Mouse (Mus musculus) heart, postnatal 0 days (tissue): ENCODE results near the gene Pyroxd2.

Experiments
- CTCF ChIP-seq: IDR thresholded peaks from 2 replicates; pipeline ENCODE4 v1.5.1; 2016; ENCODE audit warnings: antibody characterized with exemption, control low read depth, low read depth
- EP300 ChIP-seq: IDR thresholded peaks from 2 replicates; pipeline ENCODE4 v1.6.1; 2016; ENCODE audit warnings: antibody characterized with exemption, low read depth

DNA sequence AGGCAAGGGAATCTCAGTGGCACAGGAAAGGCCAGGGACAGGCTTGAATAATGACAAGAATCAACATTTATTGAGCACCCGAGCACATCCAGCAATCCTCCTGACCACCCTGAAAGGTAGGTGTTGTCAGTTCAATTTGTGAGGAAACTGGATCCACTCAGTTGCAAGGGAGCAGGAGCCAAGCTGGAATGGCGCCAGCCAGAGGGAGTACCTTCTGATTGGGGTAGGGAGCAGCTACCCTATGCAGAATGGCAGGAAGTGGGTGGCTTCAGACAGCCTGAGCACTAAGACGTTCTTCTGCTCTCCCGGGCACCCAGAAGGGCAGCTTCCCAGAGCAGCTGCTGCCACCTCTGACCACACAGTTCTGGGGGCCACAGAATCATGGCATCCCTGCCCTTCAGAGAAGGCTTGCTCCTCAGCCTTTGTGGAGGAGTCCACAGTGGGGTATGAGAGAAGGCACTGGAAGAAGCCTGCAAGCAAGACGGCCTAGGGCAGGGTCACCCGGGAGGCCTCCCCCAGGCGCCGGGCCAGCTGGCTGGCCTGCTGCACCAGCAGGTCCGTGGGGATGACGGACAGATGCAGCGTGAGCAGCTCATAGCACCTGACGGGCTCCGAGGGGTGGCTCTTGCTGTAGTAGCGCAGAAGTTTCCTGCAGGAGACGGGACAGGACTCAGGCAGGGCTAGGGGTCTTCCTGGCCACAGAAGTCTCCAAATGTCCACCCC lies 2.7 kb upstream of the Pyroxd2 start:
- TF ChIP-seq CTCF (no peak), EP300 (no peak)
